Mouse (Mus musculus) midbrain, embryonic 11.5 days (tissue): ENCODE measurements around the gene Glyctk. TPM values are rescaled to one million over a fixed set of nuclear protein-coding genes. Genes with fewer than 3 reads are reported as not detected.
A peak's percentile ranks its signal among the peaks of the same experiment; 100 is the strongest.

Experiments
- ATAC-seq: fragments of 200-750 bp; cut with Nextera tagmentation; 2 replicates; pipeline ENCODE4 v1.8.0; 2017; ENCODE audit warnings: moderate TSS enrichment, moderate library complexity; ENCODE audit not compliant: low FRiP score
- DNase-seq: peaks from one replicate; pipeline ENCODE4 v3.0.0; 2015; ENCODE audit warnings: low spot score; ENCODE audit errors: missing footprints
- H3K27ac ChIP-seq: fragments of 300-500 bp; sonication (generic); 2 replicates; pipeline ENCODE4 v1.5.1; 2014; ENCODE audit warnings: low read depth, low read length
- H3K27me3 ChIP-seq: fragments of 300-500 bp; sonication (generic); 2 replicates; pipeline ENCODE4 v1.6.1; 2014; ENCODE audit warnings: mild to moderate bottlenecking, low read length, moderate library complexity, mixed read lengths; ENCODE audit not compliant: control insufficient read depth, insufficient read depth
- H3K36me3 ChIP-seq: fragments of 300-500 bp; sonication (generic); 2 replicates; pipeline ENCODE4 v1.6.1; 2014; ENCODE audit warnings: mild to moderate bottlenecking, low read length, moderate library complexity, mixed read lengths; ENCODE audit not compliant: control insufficient read depth, insufficient read depth
- H3K4me1 ChIP-seq: fragments of 300-500 bp; sonication (generic); 2 replicates; pipeline ENCODE4 v1.6.1; 2014; ENCODE audit warnings: low read length; ENCODE audit not compliant: control insufficient read depth, insufficient read depth
- H3K4me2 ChIP-seq: fragments of 300-500 bp; sonication (generic); 2 replicates; pipeline ENCODE4 v1.6.1; 2014; ENCODE audit warnings: mild to moderate bottlenecking, moderate library complexity
- H3K4me3 ChIP-seq: fragments of 300-500 bp; sonication (generic); 2 replicates; pipeline ENCODE4 v1.5.1; 2014; ENCODE audit warnings: low read depth, low read length
- H3K9ac ChIP-seq: fragments of 300-500 bp; sonication (generic); 2 replicates; pipeline ENCODE4 v1.6.1; 2014; ENCODE audit warnings: low read length
- H3K9me3 ChIP-seq: fragments of 300-500 bp; sonication (generic); 2 replicates; pipeline ENCODE4 v1.6.1; 2016; ENCODE audit warnings: low read length; ENCODE audit not compliant: control insufficient read depth
- WGBS: fragments of 180-500 bp; shearing (Covaris S2); extraction: QIAGEN DNeasy Blood & Tissue Kit; methylation state at CpG from one replicate; pipeline ENCODE4 v1.1.7; 2014; 5-methylcytosine and 5-hydroxymethylcytosine counted together
- microRNA counts: library from miRNA; unstranded; fragments of <30 nt; microRNA quantifications from one replicate; lab custom pipeline; 2015
- microRNA-seq: library from miRNA; unstranded; fragments of <30 nt; microRNA quantifications from one replicate; pipeline ENCODE4, GENCODE M21; 2017
- polyA plus RNA-seq: library from polyadenylated mRNA; unstranded; fragments of >200 nt; fragmentation: Nextera tagmentation; extraction: Ambion mirVana; gene quantifications from 2 replicates; pipeline ENCODE4 v1.2.1, GENCODE M21; 2014

Gene Glyctk
- polyA plus RNA-seq, 1 experiment from 2014 or later = 5.6 TPM

DNA sequence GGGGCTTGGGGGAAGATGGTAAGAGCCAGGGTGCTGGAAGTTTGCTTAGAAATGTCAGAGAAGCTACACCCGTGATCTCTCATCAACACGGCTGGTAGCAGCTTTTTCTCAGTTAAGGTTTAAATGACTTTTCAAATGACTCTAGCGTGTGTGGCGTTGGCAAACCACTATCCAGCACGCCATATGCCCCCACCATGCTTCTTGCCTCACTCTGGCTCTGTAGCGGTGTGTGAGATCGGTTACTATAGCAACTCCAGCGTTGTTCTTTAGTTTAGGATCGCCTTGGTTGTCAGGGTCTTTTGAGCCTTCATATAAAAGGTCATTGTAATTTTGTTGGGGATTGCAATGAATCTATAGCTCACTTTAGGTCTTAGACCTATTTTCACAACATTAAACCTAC is 38.9 kb downstream of the Glyctk start:
- ATAC-seq (no peak), DNase-seq (no peak)
- Histone ChIP-seq H3K9me3 (no peaks in the 10 kb centered on the region), H3K4me2 (no peak overlapping the region), H3K27ac (no peak overlapping the region), H3K4me1 (peaks cover 13% of the 10 kb centered on the region; the same call in 1 of the 2 replicates), H3K36me3 (no peaks in the 10 kb centered on the region), H3K4me3 (no peak overlapping the region), H3K27me3 (no peaks in the 10 kb centered on the region), H3K9ac (no peak overlapping the region)
- 61% methylated on average over 9 of the region's 9 CpGs for WGBS

DNA sequence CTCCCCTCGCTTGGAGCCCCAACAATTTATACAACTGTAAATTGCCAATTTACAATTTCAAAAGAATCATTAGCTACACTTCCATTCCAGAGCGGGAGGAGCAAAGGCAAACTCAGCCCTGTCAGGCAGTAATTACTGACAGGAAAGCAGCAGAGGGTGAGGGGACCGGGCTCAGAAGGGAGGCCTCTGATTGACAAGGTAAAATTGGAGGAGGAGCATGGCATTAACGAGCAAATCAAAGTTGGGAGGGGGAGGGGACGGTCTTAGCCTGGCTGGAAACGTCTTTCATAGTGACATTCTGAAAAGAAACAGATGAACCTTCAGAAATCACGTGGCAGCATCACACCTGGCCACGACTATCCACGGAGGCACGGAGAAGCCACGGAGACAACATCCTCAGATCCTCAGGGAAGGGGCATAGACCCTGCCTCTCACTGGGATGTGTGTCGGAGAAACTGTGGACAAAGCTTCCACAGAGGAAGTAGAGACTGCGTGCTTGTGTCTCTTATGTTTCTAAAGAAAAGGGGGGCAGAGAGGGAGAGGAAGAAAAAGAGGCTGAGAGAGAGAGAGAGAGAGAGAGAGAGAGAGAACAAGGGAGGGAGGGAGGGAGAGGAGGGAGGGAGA is 42.0 kb downstream of the Glyctk start:
- peak overlapping the region; percentile 30 for H3K9ac ChIP-seq
- H3K4me1 ChIP-seq = 0 out of 2 replicates have a peak, but pooled peaks cover 6% of the 10 kb centered on the region
- no peak for DNase-seq
- WGBS = 47% methylated on average over 12 of the region's 13 CpGs
- no peak overlapping the region; the same call in 1 of the 2 replicates for H3K27ac ChIP-seq
- no peak overlapping the region for H3K4me3 ChIP-seq
- no peaks in the 10 kb centered on the region for H3K27me3 ChIP-seq
- peak overlapping the region; percentile 22; the same call in 1 of the 2 replicates for H3K4me2 ChIP-seq
- no peaks in the 10 kb centered on the region for H3K9me3 ChIP-seq
- no peaks in the 10 kb centered on the region for H3K36me3 ChIP-seq
- peak; percentile 38; the same call in 1 of the 2 replicates for ATAC-seq

DNA sequence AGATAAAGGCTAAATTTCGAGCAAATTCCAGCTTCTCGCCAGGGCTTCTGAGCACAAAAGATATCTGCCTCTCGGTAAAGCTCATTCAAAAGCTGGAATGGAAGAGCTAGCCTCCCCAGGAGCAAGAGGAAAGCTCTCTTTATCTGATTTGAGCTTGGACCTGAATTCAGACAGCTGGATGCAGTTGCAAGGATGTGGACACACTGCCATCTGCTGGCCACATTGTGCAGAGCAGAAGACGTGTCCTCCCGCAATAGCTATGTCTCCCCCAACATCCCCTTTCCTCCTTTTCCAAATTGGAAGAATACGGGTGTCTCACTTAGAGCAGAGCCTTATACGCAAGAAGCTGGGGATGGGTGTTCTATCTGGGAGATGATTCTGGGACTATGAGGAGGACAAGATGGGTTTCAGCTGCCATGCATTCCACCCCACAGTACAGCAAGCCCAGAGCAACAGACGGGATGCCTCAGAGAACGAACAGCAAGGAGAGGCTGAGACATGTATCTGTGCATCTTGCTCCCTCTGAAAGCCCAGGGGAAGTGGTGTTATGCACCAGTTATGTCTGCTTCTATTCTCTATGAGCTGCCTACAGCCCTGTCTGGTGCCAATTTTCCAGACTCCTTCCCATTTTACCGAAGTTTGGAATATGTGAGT is 45.0 kb downstream of the Glyctk start:
- ATAC-seq (peak; percentile 40; the same call in 1 of the 2 replicates), DNase-seq (peak; percentile 98)
- H3K27me3 ChIP-seq = no peaks in the 10 kb centered on the region
- H3K9ac ChIP-seq = no peak overlapping the region
- H3K27ac ChIP-seq = no peak overlapping the region
- no peaks in the 10 kb centered on the region for H3K9me3 ChIP-seq
- no peaks in the 10 kb centered on the region for H3K36me3 ChIP-seq
- 0 out of 2 replicates have a peak, but pooled peaks cover 6% of the 10 kb centered on the region for H3K4me1 ChIP-seq
- WGBS = 30% methylated on average over 10 of the region's 10 CpGs
- H3K4me3 ChIP-seq = no peak overlapping the region
- no peak overlapping the region for H3K4me2 ChIP-seq

DNA sequence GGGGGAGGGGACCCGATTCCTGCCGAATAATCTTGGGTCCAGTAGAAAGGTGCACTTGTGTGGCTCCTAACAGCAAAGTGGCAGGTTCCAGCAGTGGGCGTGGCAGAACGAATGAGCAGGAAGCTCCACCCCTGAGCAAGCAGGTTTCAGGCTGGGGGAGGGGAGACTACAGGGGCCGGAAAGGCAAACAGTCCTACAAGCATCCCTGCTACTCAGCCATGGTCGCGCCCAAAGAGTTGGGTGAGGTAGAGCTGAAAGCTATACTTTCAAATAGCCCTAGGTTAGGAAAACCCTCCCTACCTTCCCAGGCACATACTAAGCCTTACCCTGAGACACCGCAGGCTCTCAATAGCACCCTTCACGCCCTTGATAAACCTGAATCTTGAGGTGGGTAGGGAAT is 51.7 kb downstream of the Glyctk start:
- H3K36me3 ChIP-seq = no peaks in the 10 kb centered on the region
- no peak for ATAC-seq
- no peak overlapping the region for H3K27ac ChIP-seq
- H3K9me3 ChIP-seq = no peaks in the 10 kb centered on the region
- no peaks in the 10 kb centered on the region; the same call in 1 of the 2 replicates for H3K4me1 ChIP-seq
- H3K4me2 ChIP-seq = no peak overlapping the region
- no peak overlapping the region for H3K4me3 ChIP-seq
- 79% methylated on average over 9 of the region's 9 CpGs for WGBS
- no peak overlapping the region for H3K9ac ChIP-seq
- no peak for DNase-seq
- no peaks in the 10 kb centered on the region for H3K27me3 ChIP-seq

DNA sequence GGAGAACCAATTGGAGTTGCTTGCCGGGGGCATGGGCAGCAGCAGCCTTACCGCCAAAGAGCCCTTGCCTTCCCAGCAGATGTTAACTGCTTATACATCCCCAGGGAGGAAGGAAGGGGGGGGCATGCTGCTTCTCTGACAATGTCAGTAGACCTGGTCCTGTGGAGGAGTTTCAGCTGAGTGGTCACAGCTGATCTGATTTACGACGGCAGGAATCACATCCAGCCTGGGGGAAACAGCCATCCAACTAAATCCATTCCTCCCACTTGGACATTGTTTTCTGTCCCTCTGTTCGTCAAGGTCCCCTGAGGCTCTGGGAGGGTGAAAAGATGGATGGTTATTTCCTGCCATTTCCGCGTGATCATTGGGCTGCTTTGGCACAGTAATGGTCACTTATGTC is 53.5 kb downstream of the Glyctk start:
- no peak for ATAC-seq
- 84% methylated on average over 7 of the region's 7 CpGs for WGBS

More for the DNA sequence above, 53.5 kb downstream of the Glyctk start:
- Histone ChIP-seq H3K27ac (no peak overlapping the region), H3K4me3 (no peak overlapping the region), H3K9me3 (no peaks in the 10 kb centered on the region), H3K4me1 (no peaks in the 10 kb centered on the region; the same call in 1 of the 2 replicates), H3K4me2 (no peak overlapping the region), H3K27me3 (no peaks in the 10 kb centered on the region), H3K36me3 (no peaks in the 10 kb centered on the region), H3K9ac (no peak overlapping the region)
- no peak for DNase-seq

MicroRNAs within 50 kb of the gene (microRNA counts, 519-probe panel; counts per million panel counts)
- microRNA mmu-let-7g (lab: Ali Mortazavi, UCI) = 6,043 counts per million, percentile 82 among the panel's probes with 10 or more counts

Small RNA genes lying within 50 kb of the gene (microRNA-seq; reads per million reads assigned to microRNA genes)
- gene Mir135a-1 (316 reads per million, percentile 68 among the genes with 10 or more reads in this experiment), gene Mirlet7g (14,919 reads per million, percentile 97 among the genes with 10 or more reads in this experiment)

Other genes with a start within 250 kb of the Glyctk start
- 0.03 TPM in 2 replicates for gene Col6a5, start 197.5 kb downstream of the Glyctk start, polyA plus RNA-seq
- 0.11 TPM in 1 of 2 replicates, not detected in the other for gene Col6a4, start 61.4 kb downstream of the Glyctk start, polyA plus RNA-seq
- gene Wdr82, start 12.8 kb upstream of the Glyctk start, polyA plus RNA-seq = 30.2 and 32.6 TPM in 2 replicates
- gene Ppm1m, start 41.6 kb upstream of the Glyctk start, polyA plus RNA-seq = 23.6 and 26.9 TPM in 2 replicates
- gene Twf2, start 45.0 kb upstream of the Glyctk start, polyA plus RNA-seq = 55.6 and 61.4 TPM in 2 replicates
- gene Tlr9, start 64.5 kb upstream of the Glyctk start, polyA plus RNA-seq = 0.15 TPM in 1 of 2 replicates, not detected in the other
- 91.0 and 91.4 TPM in 2 replicates for gene Alas1, start 90.5 kb upstream of the Glyctk start, polyA plus RNA-seq
- gene Poc1a, start 122.9 kb upstream of the Glyctk start, polyA plus RNA-seq = 29.4 and 30.9 TPM in 2 replicates
- 16.1 and 17.0 TPM in 2 replicates for gene Dusp7, start 210.5 kb upstream of the Glyctk start, polyA plus RNA-seq